Mouse (Mus musculus) MEL (cell line): ENCODE results near the gene Casr. TPM values are rescaled to one million over a fixed set of nuclear protein-coding genes. Genes with fewer than 3 reads are reported as not detected.

Source experiments
- DNase-seq: peaks from one replicate; pipeline ENCODE4 v3.0.0; 2011; ENCODE audit warnings: low read depth, low spot score
- H3K27ac ChIP-seq: 2 replicates; pipeline ENCODE4 v1.5.1; 2012; ENCODE audit warnings: low read depth, mild to moderate bottlenecking, control low read depth, low read length, moderate library complexity; ENCODE audit not compliant: control insufficient read depth
- H3K27me3 ChIP-seq, 2 experiments: fragments of 150-350 bp in 1 of 2; sonication (generic) in 1 of 2; 2 replicates each; pipeline ENCODE4 v1.6.1; 2012; ENCODE audit warnings: low read length in 2 of 2, mild to moderate bottlenecking in 2 of 2, improper control_type of control experiment in 1 of 2, moderate library complexity in 1 of 2; ENCODE audit not compliant: insufficient read depth in 2 of 2, control insufficient read depth in 1 of 2
- H3K36me3 ChIP-seq, 2 experiments: 2 replicates each; pipeline ENCODE4 v1.6.1; 2012 to 2014; ENCODE audit warnings: low read length in 2 of 2, improper control_type of control experiment in 1 of 2, inconsistent platforms in 1 of 2, mild to moderate bottlenecking in 1 of 2; ENCODE audit not compliant: insufficient read depth in 2 of 2, control insufficient read depth in 1 of 2
- H3K4me1 ChIP-seq, 2 experiments: fragments of 150-350 bp in 1 of 2; sonication (generic) in 1 of 2; 2 replicates each; pipeline ENCODE4 v1.6.1; 2012; ENCODE audit warnings: low read length in 2 of 2, improper control_type of control experiment in 1 of 2, mild to moderate bottlenecking in 1 of 2; ENCODE audit not compliant: insufficient read depth in 2 of 2, control insufficient read depth in 1 of 2
- H3K4me3 ChIP-seq, 2 experiments: fragments of 150-350 bp in 1 of 2; sonication (generic) in 1 of 2; 2 replicates each; pipeline ENCODE4 v1.5.1; 2012; ENCODE audit warnings: low read depth in 2 of 2, low read length in 2 of 2, mild to moderate bottlenecking in 2 of 2, moderate library complexity in 2 of 2, control low read depth in 1 of 2, improper control_type of control experiment in 1 of 2; ENCODE audit not compliant: control insufficient read depth in 1 of 2, insufficient read depth in 1 of 2
- H3K79me2 ChIP-seq: 2 replicates; pipeline ENCODE4 v1.6.1; 2012; ENCODE audit warnings: mild to moderate bottlenecking, low read length, moderate library complexity; ENCODE audit not compliant: control insufficient read depth, poor library complexity, insufficient read depth
- H3K9ac ChIP-seq: 2 replicates; pipeline ENCODE4 v1.6.1; 2012; ENCODE audit warnings: low read depth, mild to moderate bottlenecking, control low read depth, low read length, moderate library complexity; ENCODE audit not compliant: control insufficient read depth, poor library complexity, severe bottlenecking
- H3K9me3 ChIP-seq: fragments of 150-350 bp; sonication (generic); replicated peaks from 2 replicates; pipeline ENCODE4 v1.6.1; 2012; ENCODE audit warnings: mild to moderate bottlenecking, low read length, improper control_type of control experiment, moderate library complexity; ENCODE audit not compliant: insufficient read depth
- BHLHE40 ChIP-seq: IDR thresholded peaks from 2 replicates; pipeline ENCODE4 v1.6.1; 2012; ENCODE audit warnings: low read depth, mild to moderate bottlenecking, inconsistent platforms, low read length, improper control_type of control experiment, borderline replicate concordance
- CHD1 ChIP-seq: IDR thresholded peaks from 2 replicates; pipeline ENCODE4 v1.6.1; 2012; ENCODE audit warnings: low read depth, mild to moderate bottlenecking, inconsistent platforms, low read length, improper control_type of control experiment
- CHD2 ChIP-seq: IDR thresholded peaks from 2 replicates; pipeline ENCODE4 v1.6.1; 2011; ENCODE audit warnings: low read length, improper control_type of control experiment
- ETS1 ChIP-seq: IDR thresholded peaks from 2 replicates; pipeline ENCODE4 v1.6.1; 2012; ENCODE audit warnings: low read depth, mild to moderate bottlenecking, inconsistent platforms, low read length, improper control_type of control experiment, moderate library complexity
- GATA1 ChIP-seq: IDR thresholded peaks from 2 replicates; pipeline ENCODE4 v1.6.1; 2011; ENCODE audit warnings: low read depth, low read length, improper control_type of control experiment
- HCFC1 ChIP-seq: IDR thresholded peaks from 2 replicates; pipeline ENCODE4 v1.6.1; 2012; ENCODE audit warnings: low read depth, mild to moderate bottlenecking, inconsistent platforms, low read length, improper control_type of control experiment, moderate library complexity
- NELFE ChIP-seq: IDR thresholded peaks from 2 replicates; pipeline ENCODE4 v1.6.1; 2011; ENCODE audit warnings: low read depth, low read length, improper control_type of control experiment
- NRF1 ChIP-seq: IDR thresholded peaks from 2 replicates; pipeline ENCODE4 v1.6.1; 2014; ENCODE audit warnings: low read depth, mild to moderate bottlenecking, inconsistent platforms, low read length, improper control_type of control experiment, moderate library complexity; ENCODE audit not compliant: poor library complexity, insufficient read depth, severe bottlenecking
- RCOR1 ChIP-seq: IDR thresholded peaks from 2 replicates; pipeline ENCODE4 v1.6.1; 2012; ENCODE audit warnings: low read depth, mild to moderate bottlenecking, inconsistent platforms, low read length, improper control_type of control experiment
- SMC3 ChIP-seq: IDR thresholded peaks from 2 replicates; pipeline ENCODE4 v1.6.1; 2011; ENCODE audit warnings: low read depth, low read length, improper control_type of control experiment
- USF1 ChIP-seq: IDR thresholded peaks from 2 replicates; pipeline ENCODE4 v1.6.1; 2014; ENCODE audit warnings: low read depth, mild to moderate bottlenecking, inconsistent platforms, low read length, improper control_type of control experiment, moderate library complexity
- USF2 ChIP-seq, 2 experiments: IDR thresholded peaks; 2 replicates each; pipeline ENCODE4 v1.6.1; 2011 to 2012; ENCODE audit warnings: improper control_type of control experiment in 2 of 2, low read length in 2 of 2, borderline replicate concordance in 1 of 2, inconsistent platforms in 1 of 2, low read depth in 1 of 2, mild to moderate bottlenecking in 1 of 2; ENCODE audit not compliant: insufficient read depth in 1 of 2
- ZC3H11A ChIP-seq: IDR thresholded peaks from 2 replicates; pipeline ENCODE4 v1.6.1; 2012; ENCODE audit warnings: low read depth, mild to moderate bottlenecking, inconsistent platforms, low read length, improper control_type of control experiment
- polyA plus RNA-seq, 2 experiments: library from polyadenylated mRNA; stranded (reverse) in 1 of 2; unstranded in 1 of 2; fragments of >175 nt in 1 of 2; fragments of >200 nt in 1 of 2; gene quantifications; 2 replicates each; pipeline versions ENCODE4 v1.2.1 to v1.2.4; 2012; ENCODE audit warnings: low replicate concordance in 2 of 2, low read depth in 1 of 2; ENCODE audit not compliant: insufficient read length in 2 of 2, insufficient read depth in 1 of 2, missing spikeins in 1 of 2
- total RNA-seq: library from RNA; depleted of rRNA; stranded (reverse); fragments of 300-350 nt; gene quantifications from 2 replicates; pipeline ENCODE4 v1.2.3, GENCODE M21; 2012

Casr gene
- total and polyA plus RNA-seq, 3 experiments: not detected

DNA sequence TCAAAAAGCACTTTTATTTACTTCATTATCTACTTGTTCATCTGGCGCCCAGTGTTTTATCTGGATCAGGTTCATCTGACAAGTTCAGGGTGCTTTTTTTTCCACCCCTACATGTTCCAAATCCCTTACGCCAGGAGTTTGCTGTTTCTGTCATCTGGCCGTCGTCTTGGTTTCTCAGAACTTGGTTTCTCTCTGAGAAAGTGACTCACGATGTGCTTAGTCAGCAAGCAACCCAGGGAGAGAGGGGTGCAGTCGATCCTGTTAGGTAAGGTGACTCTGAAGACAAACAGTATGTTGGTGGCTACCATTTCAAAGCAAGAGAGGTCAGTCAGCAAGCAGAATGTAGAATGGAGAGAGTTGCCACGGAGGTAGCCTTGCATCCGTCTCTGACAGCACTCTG is 10.0 kb upstream of the Casr start:
- H3K79me2 ChIP-seq: no peaks in the 10 kb centered on the region
- TF ChIP-seq CHD1 (no peak), USF2 (IDR thresholded peaks at IDR 0.05; ENCODE audit: borderline replicate concordance in 1 of 2, insufficient read depth in 1 of 2, low read depth in 1 of 2, low read length in 2 of 2) (no peak), NELFE (no peak), NRF1 (no peak)
- H3K27ac ChIP-seq: no peak overlapping the region
- no peak for DNase-seq
- no peak overlapping the region for H3K9ac ChIP-seq
- no peak overlapping the region for H3K4me3 ChIP-seq
- no peaks in the 10 kb centered on the region for H3K36me3 ChIP-seq
- no peaks in the 10 kb centered on the region for H3K9me3 ChIP-seq
- H3K4me1 ChIP-seq: no peaks in the 10 kb centered on the region
- no peaks in the 10 kb centered on the region for H3K27me3 ChIP-seq

DNA sequence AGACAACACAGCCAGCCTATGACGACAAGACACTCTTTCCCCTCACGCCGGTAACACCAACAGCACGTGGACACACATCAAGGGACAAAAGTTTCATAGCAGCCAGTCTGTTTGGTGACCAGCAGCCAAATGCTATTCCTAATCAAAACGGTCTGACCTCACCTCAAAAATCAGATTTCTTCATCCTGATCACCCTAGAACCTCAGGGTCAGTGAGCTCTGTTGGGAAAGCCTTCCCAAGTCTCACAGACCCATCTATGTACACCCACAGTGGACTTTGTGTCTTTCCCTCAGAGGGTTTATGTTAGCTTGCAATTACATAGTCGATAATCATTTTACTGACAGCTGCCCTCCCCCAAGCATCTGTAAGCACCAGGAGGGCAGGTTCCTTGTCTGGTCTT is 2.4 kb downstream of the Casr start:
- no peak overlapping the region for H3K4me3 ChIP-seq
- no peaks in the 10 kb centered on the region for H3K79me2 ChIP-seq
- H3K9me3 ChIP-seq: no peaks in the 10 kb centered on the region
- no peak for DNase-seq
- no peaks in the 10 kb centered on the region for H3K4me1 ChIP-seq
- no peaks in the 10 kb centered on the region for H3K36me3 ChIP-seq
- TF ChIP-seq ZC3H11A (no peak), RCOR1 (no peak), USF2 (IDR thresholded peaks at IDR 0.05; ENCODE audit: borderline replicate concordance in 1 of 2, insufficient read depth in 1 of 2, low read depth in 1 of 2, low read length in 2 of 2) (no peak), USF1 (no peak), CHD2 (no peak), SMC3 (no peak), GATA1 (no peak), BHLHE40 (no peak), ETS1 (no peak)
- TF ChIP-seq, all 39 proteins: peak for 0
- Histone ChIP-seq H3K9ac (no peak overlapping the region), H3K27ac (no peak overlapping the region), H3K27me3 (no peaks in the 10 kb centered on the region)

GRCm38 (mm10) chr16:36555672-36556165 is 6.2 kb downstream of the Casr start:
- Histone ChIP-seq H3K4me1 (no peaks in the 10 kb centered on the region), H3K4me3 (no peak overlapping the region), H3K79me2 (no peaks in the 10 kb centered on the region), H3K27ac (no peak overlapping the region), H3K9me3 (no peaks in the 10 kb centered on the region), H3K27me3 (no peaks in the 10 kb centered on the region), H3K36me3 (no peaks in the 10 kb centered on the region), H3K9ac (no peak overlapping the region)
- no peak for DNase-seq
- TF ChIP-seq HCFC1 (no peak), USF1 (no peak)
